Mouse (Mus musculus) megakaryocyte-erythroid progenitor cell, adult 5-6 weeks (primary cell): ENCODE measurements around the gene Ptpa. TPM values are rescaled to one million over a fixed set of nuclear protein-coding genes. Genes with fewer than 3 reads are reported as not detected.
A peak's percentile ranks its signal among the peaks of the same experiment; 100 is the strongest.
"Not testable (repeated sequence)": the region's sequence is repeated elsewhere in the genome, so short reads cannot be mapped to it uniquely, and the experiment has no call there.

Source experiments
- ATAC-seq: replicated peaks from 2 replicates; pipeline ENCODE4 v1.8.0; 2016; ENCODE audit warnings: mild to moderate bottlenecking, inconsistent platforms; ENCODE audit not compliant: severe bottlenecking, poor library complexity, low FRiP score, low TSS enrichment
- total RNA-seq, 2 experiments: library from RNA; stranded (forward) in 1 of 2; stranded (reverse) in 1 of 2; fragments of 200-1000, 215-1000 nt in 1 of 2; fragments of >200 nt in 1 of 2; fragmentation: Nextera tagmentation in 1 of 2; gene quantifications; 2 replicates each; pipeline ENCODE4 v1.2.3; 2014 to 2017

Ptpa gene
- total RNA-seq, 2 experiments from 2014 or later: 93.5 to 237 TPM

GRCm38 (mm10) chr2:30399191-30400171, 16.4 kb upstream of the Ptpa start:
- ATAC-seq: no peak

- ATAC-seq: no peak
Observed at GRCm38 (mm10) chr2:30401581-30401980, 14.3 kb upstream of the Ptpa start.

DNA sequence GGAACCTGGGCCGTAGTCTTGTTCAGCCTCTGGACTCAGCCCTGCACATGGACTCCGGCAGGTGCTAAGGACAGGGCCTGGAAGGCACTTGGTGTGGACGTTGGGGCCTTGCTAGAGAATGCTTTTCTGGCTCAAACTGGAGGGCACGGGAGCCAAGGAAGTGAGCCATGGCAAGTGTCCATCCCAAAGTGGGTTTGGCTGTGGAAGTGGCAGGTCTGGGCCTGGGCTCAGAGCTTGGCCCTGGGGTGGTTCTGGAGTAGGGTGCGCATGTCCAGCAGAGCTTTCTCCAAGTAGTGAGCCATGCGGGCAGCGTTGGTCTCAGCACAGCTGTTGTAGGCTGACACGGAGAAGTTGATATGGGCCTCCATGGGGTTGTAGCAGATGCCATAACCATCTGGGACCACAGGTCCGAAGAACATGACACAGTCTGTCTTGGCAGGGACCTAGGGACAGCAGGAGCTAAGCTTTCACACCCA, 13.4 kb upstream of the Ptpa start:
- ATAC-seq: no peak

DNA sequence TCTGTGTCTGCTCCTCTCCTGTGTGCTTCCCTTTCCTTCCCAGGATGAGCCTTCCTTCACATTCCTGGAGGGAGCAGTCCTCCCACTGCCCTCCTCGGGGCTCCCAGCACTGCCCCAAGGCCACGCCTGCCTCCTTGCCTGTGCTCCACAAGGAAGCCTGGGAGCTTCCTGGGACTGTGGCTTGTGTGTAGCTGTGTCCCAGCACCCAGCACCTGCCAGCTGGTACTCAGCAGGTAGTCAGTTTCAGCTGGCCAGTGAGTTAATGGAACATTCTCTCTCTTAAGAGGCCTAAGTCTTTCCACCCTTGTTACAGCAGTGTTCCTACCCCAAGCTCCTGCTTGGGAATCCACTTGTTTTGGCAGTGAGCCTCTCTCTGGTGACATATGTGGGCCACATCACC, 13.0 kb upstream of the Ptpa start:
- no peak for ATAC-seq

GRCm38 (mm10) chr2:30403870-30404269, 12.0 kb upstream of the Ptpa start:
- no peak for ATAC-seq

- ATAC-seq: no peak
Observed at GRCm38 (mm10) chr2:30407221-30407620, 8.6 kb upstream of the Ptpa start.

- ATAC-seq: no peak
Observed at GRCm38 (mm10) chr2:30407778-30408177, 8.1 kb upstream of the Ptpa start.

DNA sequence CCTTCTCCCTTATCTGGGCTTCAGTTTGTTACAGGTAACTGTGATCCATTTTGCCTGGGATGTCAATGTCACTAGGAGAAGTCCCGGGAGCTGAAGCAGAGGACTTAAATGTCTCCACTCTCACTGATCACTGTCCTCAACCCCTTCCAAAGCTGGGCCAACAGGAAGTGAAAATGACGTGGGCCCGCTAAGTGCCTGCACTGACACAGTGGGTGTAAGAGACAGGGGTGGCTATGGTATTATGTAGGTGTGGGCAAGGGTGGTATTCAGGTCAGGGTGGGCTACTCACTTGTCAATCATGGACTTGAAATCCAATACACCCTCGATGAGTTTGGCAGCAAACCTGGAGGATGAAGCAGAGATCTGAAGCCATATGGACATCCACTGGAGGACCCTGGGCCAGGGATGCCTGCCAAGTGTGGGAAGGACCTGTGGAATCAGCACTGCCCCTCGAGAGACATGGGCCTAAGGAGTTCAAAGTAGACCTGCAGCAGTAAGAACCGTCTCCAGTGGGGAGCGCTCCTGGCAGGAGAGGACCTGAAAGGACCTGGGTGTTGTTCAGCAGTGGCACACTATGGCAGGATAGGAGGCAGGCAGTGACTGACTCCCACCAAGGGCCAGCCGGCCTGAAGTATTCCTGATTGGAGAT, 7.3 kb upstream of the Ptpa start:
- ATAC-seq: no peak

- ATAC-seq: no peak
Observed at GRCm38 (mm10) chr2:30409454-30410176, 6.2 kb upstream of the Ptpa start.

GRCm38 (mm10) chr2:30413038-30413973, 2.5 kb upstream of the Ptpa start:
- no peak for ATAC-seq

DNA sequence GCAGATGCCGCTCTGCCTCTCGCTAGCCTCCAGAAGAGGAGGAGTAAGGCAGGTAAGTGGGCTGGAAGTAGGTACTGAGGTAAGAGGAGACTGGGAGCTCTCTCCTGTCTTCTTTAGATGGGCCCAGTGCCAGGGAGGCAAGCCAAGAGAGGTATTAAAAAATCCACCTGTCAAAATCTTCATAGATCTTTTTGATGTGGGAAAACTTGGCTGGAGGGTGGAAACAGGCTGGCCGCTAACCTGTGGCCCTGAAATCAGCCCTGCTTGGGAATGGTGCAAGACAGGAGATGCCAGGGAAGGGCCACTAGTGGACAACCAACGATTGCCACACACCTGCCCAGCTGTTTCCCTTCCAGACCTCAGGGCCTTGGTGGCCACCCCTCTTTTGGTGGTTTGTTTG, 1.7 kb upstream of the Ptpa start:
- no peak for ATAC-seq

GRCm38 (mm10) chr2:30414681-30415080, 1.2 kb upstream of the Ptpa start:
- ATAC-seq: no peak

DNA sequence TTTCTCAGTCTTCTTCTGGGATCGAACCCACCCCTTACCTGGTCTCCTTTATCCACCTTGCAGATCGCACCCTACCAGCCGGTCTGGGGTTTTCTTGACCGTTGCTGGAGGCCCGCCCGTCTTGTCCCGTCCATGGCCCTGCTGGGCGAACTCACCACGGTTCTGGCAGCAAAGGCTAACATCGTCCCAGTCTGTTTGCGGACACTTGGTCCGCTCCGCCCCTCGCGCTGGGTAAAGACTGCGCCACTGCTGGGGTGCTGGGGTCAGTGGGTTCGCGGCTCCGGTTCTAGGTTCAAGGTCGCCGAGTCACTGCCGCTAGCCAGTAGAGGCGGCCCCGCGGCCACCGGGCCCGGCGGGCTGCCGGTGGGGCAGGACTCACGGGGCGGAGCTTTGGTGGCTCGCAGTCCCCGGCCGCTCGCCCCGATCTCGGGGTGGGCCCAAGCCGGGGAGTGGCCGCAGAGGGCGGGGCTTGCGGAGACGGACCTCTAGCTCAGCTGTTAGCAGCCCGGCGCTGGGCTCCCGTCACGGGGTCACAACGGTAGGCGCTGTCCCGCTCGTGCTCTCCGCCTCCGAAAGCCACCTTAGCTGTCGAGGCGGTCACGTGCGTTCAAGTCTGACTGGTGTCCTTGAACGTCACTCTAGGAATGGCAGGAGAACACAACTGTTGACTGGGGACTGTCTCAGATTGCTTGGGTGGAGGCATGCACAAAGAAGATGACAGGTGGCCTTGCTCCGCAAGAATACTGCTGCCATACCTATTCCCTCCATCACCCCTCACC, 493 bp upstream of the Ptpa start, which contains the start of gene Crat:
Gene Crat, minus strand, starts transcription at position 657 of the 779 bp plus-strand sequence.
- ATAC-seq: peak; percentile 62

GRCm38 (mm10) chr2:30416649-30416965, 768 bp downstream of the Ptpa start:
- no peak for ATAC-seq

DNA sequence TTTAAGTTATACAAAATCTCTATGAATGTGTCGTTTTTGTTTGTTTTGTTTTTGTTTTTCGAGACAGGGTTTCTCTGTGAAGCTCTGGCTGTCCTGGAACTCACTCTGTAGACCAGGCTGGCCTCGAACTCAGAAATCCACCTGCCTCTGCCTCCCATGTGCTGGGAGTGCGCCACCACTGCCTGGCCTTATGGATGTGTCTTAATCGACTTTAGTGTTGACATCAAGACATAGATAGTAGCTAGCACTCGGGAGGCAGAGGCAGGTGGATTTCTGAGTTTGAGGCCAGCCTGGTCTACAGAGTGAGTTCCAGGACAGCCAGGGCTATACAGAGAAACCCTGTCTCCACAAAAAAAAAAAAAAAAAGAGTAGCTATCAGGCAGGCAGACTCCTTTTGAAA, 1.3 kb downstream of the Ptpa start:
- ATAC-seq: not testable (repeated sequence)

DNA sequence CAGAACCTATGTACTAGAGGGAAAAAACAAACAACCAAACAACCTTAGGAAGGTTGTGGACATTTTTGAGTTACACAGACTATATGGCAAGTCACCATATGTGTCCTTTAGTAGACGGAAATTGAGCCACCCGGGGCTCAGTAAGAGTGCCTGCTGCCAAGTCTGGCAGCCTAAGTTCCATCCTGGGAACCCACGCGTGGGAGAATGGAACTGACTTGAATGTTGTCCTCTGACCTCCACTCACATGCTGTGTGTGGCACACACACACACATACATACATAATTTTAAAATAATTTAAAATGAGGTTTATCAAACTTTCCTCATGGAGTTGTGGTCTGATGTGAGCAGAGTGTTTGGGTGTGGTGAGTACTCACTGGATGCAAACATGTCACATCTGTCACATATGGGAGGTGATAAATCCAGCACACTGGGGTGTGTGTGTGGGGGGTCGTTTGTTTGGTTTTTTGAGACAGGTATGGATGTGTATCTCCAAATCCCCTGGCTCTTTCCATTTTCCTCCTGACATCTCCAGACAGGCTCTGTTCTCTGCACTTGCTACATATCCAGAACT, 1.8 kb downstream of the Ptpa start:
- peak; percentile 58 for ATAC-seq

DNA sequence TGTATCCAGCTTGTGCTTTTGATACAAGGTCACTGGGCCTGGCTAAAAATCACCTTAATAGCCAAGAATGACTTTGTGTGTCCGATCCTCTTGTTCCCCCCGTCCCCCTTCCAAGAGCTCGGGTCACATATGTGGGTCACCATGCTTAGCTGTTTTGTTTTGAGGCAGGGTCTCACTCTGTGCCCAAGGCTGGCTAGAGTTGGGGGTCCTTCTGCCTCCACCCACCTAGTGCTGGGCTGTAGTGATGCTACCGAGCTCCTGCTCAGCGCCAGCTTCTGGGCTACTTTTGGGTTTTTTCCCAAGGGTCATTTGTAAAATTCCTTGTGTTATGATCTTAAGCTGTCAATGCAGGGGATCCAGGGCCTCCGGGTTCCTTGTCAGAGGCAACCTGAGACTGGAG, 2.4 kb downstream of the Ptpa start:
- ATAC-seq: no peak

- no peak for ATAC-seq
Observed at GRCm38 (mm10) chr2:30419112-30419511, 3.3 kb downstream of the Ptpa start.
